Mouse (Mus musculus) megakaryocyte, embryonic 14.5 days (primary cell): ENCODE data around the gene Gm12794. TPM values are rescaled to one million over a fixed set of nuclear protein-coding genes. Genes with fewer than 3 reads are reported as not detected.
"Not testable (repeated sequence)": the region's sequence is repeated elsewhere in the genome, so short reads cannot be mapped to it uniquely, and the experiment has no call there.

Experiments
- H3K27me3 ChIP-seq: replicated peaks from 2 replicates; pipeline ENCODE3; 2012; ENCODE audit warnings: inconsistent platforms
- H3K36me3 ChIP-seq: replicated peaks from 2 replicates; pipeline ENCODE3; 2012; ENCODE audit warnings: low read length, inconsistent platforms, mixed read lengths
- H3K4me1 ChIP-seq: 2 replicates; pipeline ENCODE4 v1.6.1; 2012; ENCODE audit warnings: inconsistent platforms
- H3K4me3 ChIP-seq: replicated peaks from 2 replicates; pipeline ENCODE3; 2012; ENCODE audit warnings: moderate library complexity, mild to moderate bottlenecking, inconsistent platforms
- H3K9me3 ChIP-seq: 2 replicates; pipeline ENCODE4 v1.6.1; 2012; ENCODE audit warnings: inconsistent platforms
- FLI1 ChIP-seq: IDR thresholded peaks from 2 replicates; pipeline ENCODE4 v1.6.1; 2012; ENCODE audit warnings: low read length, inconsistent platforms, mixed read lengths
- GATA1 ChIP-seq: IDR thresholded peaks from 3 replicates; pipeline ENCODE4 v1.6.1; 2012; ENCODE audit warnings: mixed read lengths, low read length, inconsistent platforms, borderline replicate concordance
- polyA plus RNA-seq: library from polyadenylated mRNA; stranded (reverse); fragments of >175 nt; gene quantifications from 2 replicates; pipeline ENCODE4 v1.2.3, GENCODE M21; 2012; ENCODE audit warnings: low replicate concordance; ENCODE audit not compliant: insufficient read depth

Gm12794 gene
- not detected in 2 replicates for polyA plus RNA-seq

DNA sequence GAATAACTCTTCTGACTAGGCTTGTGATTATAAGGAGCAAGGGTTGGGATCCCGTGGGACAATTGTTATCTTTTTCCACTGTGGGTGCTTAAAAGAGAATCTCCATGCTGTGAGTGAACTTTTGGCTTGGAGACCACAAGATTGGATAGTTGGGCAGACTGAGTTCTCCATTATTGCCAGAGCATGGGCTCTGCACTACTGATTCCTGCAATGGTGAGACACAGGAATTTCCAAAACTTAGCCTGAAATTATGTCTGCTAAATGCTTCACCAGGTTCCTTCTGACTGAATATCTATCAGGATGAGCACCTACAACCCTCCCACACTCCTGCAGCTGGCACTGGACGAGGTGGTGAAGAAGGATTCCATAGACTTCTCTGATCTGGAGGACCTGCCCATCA lies at the start of gene Gm12794:
Gene Gm12794, plus strand, starts transcription at position 301 of the 400 bp plus-strand sequence.
- H3K27me3 ChIP-seq, H3K4me3 ChIP-seq, H3K36me3 ChIP-seq, H3K4me1 ChIP-seq, H3K9me3 ChIP-seq: not testable (repeated sequence)

GRCm38 (mm10) chr4:101893656-101894420 lies 46.4 kb upstream of the Gm12794 start, which contains the start of gene C130073F10Rik:
TSS of gene C130073F10Rik (minus strand) at chr4:101893789.
- Histone ChIP-seq H3K4me3 (no peak within 1 kb of the TSS), H3K4me1 (no peaks in the 10 kb centered on the region), H3K36me3 (no peaks in the 10 kb centered on the region), H3K27me3 (no peaks in the 10 kb centered on the region), H3K9me3 (peaks cover 42% of the 10 kb centered on the region)
- no peak for TF ChIP-seq GATA1
- no peak for TF ChIP-seq FLI1

DNA sequence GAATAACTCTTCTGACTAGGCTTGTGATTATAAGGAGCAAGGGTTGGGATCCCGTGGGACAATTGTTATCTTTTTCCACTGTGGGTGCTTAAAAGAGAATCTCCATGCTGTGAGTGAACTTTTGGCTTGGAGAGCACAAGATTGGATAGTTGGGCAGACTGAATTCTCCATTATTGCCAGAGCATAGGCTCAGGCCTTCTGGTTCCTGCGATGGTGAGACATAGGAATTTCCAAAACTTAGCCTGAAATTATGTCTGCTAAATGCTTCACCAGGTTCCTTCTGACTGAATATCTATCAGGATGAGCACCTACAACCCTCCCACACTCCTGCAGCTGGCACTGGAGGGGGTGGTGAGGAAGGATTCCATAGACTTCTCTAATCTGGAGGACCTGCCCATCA lies 31.4 kb upstream of the Gm12794 start, which contains the start of gene Gm12800:
Gene Gm12800, plus strand, starts transcription at position 301 of the 400 bp plus-strand sequence.
- H3K27me3 ChIP-seq, H3K4me3 ChIP-seq, H3K36me3 ChIP-seq, H3K9me3 ChIP-seq, H3K4me1 ChIP-seq: not testable (repeated sequence)

DNA sequence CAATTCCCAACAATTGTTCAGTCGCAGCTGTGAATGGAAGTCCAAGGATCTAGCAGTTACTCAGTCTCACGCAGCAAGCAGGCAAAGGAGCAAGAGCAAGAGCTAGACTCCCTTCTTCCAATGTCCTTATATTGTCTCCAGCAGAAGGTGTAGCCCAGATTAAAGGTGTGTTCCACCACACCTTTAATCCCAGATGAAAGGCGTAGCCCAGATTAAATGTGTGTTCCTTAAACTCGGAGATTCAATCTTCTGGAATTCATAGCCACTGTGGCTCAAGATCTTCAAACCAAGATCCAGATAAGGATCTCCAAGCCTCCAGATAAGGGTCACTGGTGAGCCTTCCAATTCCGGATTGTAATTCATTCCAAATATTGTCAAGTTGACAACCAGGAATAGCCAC lies 40.7 kb downstream of the Gm12794 start, which contains the start of gene Gm12790:
Gene Gm12790, minus strand, starts transcription at position 101 of the 400 bp plus-strand sequence.
- not testable (repeated sequence) for H3K9me3 ChIP-seq, H3K27me3 ChIP-seq, H3K4me3 ChIP-seq, H3K36me3 ChIP-seq, H3K4me1 ChIP-seq

DNA sequence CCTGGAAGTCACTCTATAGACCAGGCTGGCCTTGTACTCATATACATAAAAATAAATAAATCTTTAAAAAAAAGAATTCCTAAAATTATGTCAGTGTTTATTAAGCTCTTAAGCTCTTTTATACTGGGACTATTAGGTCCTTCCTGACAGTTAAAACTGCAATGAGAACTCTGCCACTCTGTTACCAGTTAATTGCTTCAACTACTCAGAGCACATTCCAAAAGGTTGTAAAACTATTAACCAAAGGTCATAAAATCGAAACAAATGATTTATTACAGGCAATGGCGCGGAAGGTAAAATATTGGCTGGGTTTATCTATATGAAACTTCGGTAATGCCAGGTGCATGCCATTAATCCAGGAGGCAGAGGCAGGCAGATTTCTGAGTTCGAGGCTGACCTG lies 45.5 kb downstream of the Gm12794 start:
- Histone ChIP-seq H3K27me3 (no peaks in the 10 kb centered on the region), H3K4me1 (no peaks in the 10 kb centered on the region), H3K4me3 (no peak overlapping the region), H3K36me3 (no peaks in the 10 kb centered on the region), H3K9me3 (peaks cover 3% of the 10 kb centered on the region; the same call in 1 of the 2 replicates)
- no peak for TF ChIP-seq FLI1
- TF ChIP-seq GATA1, result no peak

- H3K9me3 ChIP-seq, H3K36me3 ChIP-seq, H3K4me3 ChIP-seq, H3K27me3 ChIP-seq, H3K4me1 ChIP-seq: not testable (repeated sequence)
Observed at GRCm38 (mm10) chr4:101986326-101986725, 46.1 kb downstream of the Gm12794 start, which contains the start of gene Gm12789. TSS of gene Gm12789 (plus strand) at chr4:101986626.

Other genes starting within 250 kb of the Gm12794 start
- gene Lepr, start 223.0 kb upstream of the Gm12794 start, polyA plus RNA-seq, result 0.66 TPM in 1 of 2 replicates, not detected in the other
- gene B020004J07Rik, start 96.4 kb upstream of the Gm12794 start, polyA plus RNA-seq, result 0.10 TPM in 1 of 2 replicates, not detected in the other
- not detected in 2 replicates for gene C130073F10Rik, start 46.6 kb upstream of the Gm12794 start, polyA plus RNA-seq
- gene Gm12800, start 31.3 kb upstream of the Gm12794 start, polyA plus RNA-seq, result not detected in 2 replicates
- not detected in 2 replicates for gene Gm12790, start 40.6 kb downstream of the Gm12794 start, polyA plus RNA-seq
- gene Gm12789, start 46.2 kb downstream of the Gm12794 start, polyA plus RNA-seq, result not detected in 2 replicates
- gene Pde4b, start 147.1 kb downstream of the Gm12794 start, polyA plus RNA-seq, result 1.2 TPM in 1 of 2 replicates, not detected in the other